Mouse (Mus musculus) liver, adult 2 months (tissue): ENCODE data around the gene Olfr1448.
"Not testable (repeated sequence)": the region's sequence is repeated elsewhere in the genome, so short reads cannot be mapped to it uniquely, and the experiment has no call there.

Experiments used
- CTCF ChIP-seq: fragments of 200-500 bp; IDR thresholded peaks from 2 replicates; pipeline ENCODE4 v1.5.1; 2011; ENCODE audit warnings: low read depth, low read length, control low read depth
- POLR2A ChIP-seq: fragments of 200-500 bp; IDR thresholded peaks from 2 replicates; pipeline ENCODE4 v1.6.1; 2011; ENCODE audit warnings: low read length, control low read depth; ENCODE audit not compliant: insufficient read depth; ENCODE audit errors: extremely low read depth

GRCm38 (mm10) chr19:12970082-12970481, 45.9 kb upstream of the Olfr1448 start:
- TF ChIP-seq POLR2A, CTCF: not testable (repeated sequence)
